Mouse (Mus musculus) liver (tissue): ENCODE measurements around the gene 9130019O22Rik.
"Not testable (repeated sequence)": the region's sequence is repeated elsewhere in the genome, so short reads cannot be mapped to it uniquely, and the experiment has no call there.

Source experiments
- DNase-seq: peaks from one replicate; pipeline ENCODE4 v3.0.0-alpha.2; 2020; ENCODE audit warnings: mixed read lengths

9130019O22Rik gene

GRCm38 (mm10) chr7:127375271-127376245 is 11.4 kb downstream of the 9130019O22Rik start, which contains the start of gene Zfp747:
Zfp747 (minus strand) TSS chr7:127376050.
- peak; percentile 93 for DNase-seq

DNA sequence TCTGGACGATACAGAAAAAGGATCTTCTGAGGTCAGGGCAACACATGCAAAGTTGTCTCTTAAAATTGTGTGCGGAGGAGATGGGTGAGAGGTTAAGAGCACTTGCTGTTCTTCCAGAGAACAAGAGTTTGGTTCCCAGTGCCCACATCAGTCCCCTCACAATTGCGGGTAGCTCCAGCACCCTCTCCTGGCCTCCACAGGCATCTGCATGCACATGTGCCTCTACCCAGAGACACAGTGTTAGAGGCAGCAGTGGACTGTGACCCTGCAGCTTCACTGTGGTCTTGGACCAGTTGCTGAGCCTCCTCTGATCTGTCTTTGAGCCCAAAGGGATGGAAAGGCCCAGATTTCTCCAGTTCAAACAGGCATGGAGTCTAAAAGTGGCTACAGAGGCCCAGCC is 15.1 kb downstream of the 9130019O22Rik start:
- DNase-seq: not testable (repeated sequence)

GRCm38 (mm10) chr7:127371213-127371612 is 15.8 kb downstream of the 9130019O22Rik start:
- no peak for DNase-seq

DNA sequence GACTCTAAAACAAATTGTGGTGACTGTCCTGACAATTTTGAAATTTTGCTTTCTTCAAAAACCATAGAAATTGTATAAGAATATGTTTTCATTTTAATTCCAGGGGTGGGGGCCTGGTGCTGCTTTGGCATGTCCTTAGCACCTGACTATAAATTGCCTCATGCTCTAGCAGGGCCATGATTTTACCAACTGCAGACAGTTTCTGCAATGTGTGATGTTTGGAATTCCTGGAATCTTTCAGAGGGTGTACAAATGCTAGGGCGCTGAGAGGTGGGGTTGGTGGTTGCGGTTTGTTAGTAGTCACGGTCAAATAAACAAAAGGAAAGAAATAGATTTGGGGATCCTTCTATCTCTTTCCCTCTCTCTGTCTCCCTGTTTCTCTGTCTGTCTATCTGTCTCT is 20.7 kb downstream of the 9130019O22Rik start:
- DNase-seq: no peak

DNA sequence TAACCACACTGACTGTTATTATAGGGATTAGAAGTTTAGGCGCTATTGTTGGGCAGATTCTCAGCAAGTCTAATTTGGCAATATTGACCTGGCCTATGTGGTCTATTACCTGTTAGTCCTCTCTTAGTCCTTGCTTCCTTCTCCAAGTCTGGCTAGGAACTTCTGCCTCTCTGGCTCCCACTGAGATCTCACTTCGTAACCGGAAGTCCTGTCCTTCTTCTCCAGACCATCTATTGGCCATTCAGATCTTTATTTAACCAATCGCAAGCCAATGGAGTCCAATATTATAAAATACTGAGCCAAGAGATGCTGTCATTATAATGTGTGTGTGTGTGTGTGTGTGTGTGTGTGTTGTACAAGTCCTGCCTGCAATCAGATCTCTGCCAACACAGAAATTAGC is 22.8 kb downstream of the 9130019O22Rik start:
- no peak for DNase-seq

DNA sequence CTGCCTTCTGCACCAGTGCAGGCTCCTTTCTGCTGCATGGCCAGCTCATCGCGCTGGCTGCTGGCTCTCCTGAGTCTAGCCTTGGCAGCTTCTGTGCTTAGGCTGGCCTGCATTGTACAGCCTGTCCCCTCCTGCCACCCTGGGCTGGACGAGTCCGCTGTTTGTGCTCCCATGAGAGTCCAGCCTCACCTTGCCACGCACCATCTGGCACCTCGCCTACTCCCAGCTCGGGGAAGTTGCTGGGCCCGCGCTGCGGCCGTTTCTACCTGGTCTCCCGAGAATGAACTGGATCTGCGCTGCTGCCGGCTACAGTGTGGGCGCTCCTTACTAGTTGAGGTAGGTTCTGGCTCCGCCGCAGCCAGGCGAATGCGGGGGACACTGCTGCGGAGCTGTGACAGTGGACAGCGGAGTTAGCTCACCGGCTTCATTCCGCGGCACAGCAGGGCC is 23.5 kb downstream of the 9130019O22Rik start:
- DNase-seq: peak; percentile 17

DNA sequence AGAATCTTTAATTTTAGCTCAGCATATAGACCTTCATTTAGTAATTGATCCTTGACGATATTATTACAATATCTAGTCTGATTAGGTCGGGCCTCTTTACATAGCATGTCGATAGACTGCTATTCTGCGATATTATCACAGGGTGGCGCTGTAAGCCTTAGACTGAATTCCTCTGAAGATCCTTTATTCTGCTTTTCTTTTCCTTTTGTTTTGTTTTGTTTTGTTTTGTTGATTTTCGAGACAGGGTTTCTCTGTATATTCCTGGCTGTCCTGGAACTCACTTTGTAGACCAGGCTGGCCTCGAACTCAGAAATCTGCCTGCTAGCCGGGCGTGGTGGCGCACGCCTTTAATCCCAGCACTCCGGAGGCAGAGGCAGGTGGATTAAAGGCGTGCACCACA is 24.5 kb downstream of the 9130019O22Rik start:
- DNase-seq: peak; percentile 17

- peak; percentile 14 for DNase-seq
These were observed 25.5 kb downstream of the 9130019O22Rik start for GRCm38 (mm10) chr7:127361449-127361848.

DNA sequence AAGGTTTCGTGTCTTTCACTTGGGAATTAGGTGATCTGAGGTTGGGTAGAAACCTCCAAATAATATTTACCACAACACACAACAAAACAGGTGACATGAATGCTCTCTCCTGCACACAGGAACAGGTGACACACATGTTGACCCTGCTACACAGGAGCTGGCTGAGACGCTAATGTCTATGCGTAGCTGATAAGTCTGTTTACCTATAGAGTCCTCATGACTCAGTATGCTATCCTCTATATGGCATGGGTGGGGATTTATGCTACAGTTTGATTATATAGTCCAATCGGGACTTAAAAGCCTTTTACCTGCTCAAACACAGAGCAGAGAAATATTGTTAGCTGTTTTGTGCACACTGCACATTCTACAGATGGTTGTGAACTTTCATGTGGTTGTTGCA is 26.7 kb downstream of the 9130019O22Rik start:
- no peak for DNase-seq

- DNase-seq: no peak
These were observed 28.5 kb downstream of the 9130019O22Rik start for GRCm38 (mm10) chr7:127358472-127358871.

DNA sequence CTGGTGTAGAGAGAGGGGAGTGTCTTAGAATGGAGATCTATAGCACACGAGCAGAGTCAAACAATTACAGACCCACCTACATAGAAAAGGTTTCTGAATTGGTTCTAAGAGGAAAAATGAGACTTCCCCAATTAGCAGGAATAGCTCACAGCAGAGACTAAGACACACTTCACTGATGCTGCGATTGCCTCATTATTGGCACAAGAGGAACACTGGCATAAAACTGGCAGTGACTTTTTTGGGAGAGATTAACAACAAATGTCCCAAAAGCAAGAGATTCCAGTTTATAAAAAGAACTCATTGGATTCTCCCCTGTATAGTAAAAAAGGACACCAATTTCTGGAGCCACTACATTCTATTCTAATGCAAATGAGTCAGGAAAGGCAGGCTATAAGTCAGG is 29.1 kb downstream of the 9130019O22Rik start:
- no peak for DNase-seq

DNA sequence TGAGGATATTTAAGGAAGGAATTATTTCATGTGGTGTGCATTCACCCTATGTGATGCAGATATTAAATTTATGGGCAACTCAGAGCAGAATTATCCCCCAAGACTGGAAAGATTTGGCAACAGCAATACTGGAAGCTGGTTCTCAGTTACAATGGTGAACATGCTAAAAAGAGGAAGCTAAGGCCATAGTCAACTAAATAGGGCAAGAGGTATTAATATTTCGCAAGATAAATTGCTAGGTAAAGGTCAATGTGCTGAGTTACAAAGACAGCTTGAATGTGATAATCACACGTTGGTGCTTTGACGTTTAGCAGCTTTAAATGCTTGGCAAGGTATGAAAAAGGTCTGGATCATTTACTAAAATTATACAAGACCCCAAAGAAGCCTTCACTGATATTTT is 31.2 kb downstream of the 9130019O22Rik start:
- no peak for DNase-seq

GRCm38 (mm10) chr7:127351230-127352004 is 35.5 kb downstream of the 9130019O22Rik start:
- DNase-seq: no peak

- DNase-seq: peak; percentile 46
These were observed 40.3 kb downstream of the 9130019O22Rik start for GRCm38 (mm10) chr7:127346676-127347075.

GRCm38 (mm10) chr7:127345512-127346325 is 41.2 kb downstream of the 9130019O22Rik start, which contains the start of gene Zfp768:
Zfp768 (minus strand) TSS chr7:127345589.
- DNase-seq: peak; percentile 94

GRCm38 (mm10) chr7:127345092-127345491 is 41.9 kb downstream of the 9130019O22Rik start:
- DNase-seq: no peak

- DNase-seq: no peak
These were observed 42.6 kb downstream of the 9130019O22Rik start for GRCm38 (mm10) chr7:127344371-127344770.

DNA sequence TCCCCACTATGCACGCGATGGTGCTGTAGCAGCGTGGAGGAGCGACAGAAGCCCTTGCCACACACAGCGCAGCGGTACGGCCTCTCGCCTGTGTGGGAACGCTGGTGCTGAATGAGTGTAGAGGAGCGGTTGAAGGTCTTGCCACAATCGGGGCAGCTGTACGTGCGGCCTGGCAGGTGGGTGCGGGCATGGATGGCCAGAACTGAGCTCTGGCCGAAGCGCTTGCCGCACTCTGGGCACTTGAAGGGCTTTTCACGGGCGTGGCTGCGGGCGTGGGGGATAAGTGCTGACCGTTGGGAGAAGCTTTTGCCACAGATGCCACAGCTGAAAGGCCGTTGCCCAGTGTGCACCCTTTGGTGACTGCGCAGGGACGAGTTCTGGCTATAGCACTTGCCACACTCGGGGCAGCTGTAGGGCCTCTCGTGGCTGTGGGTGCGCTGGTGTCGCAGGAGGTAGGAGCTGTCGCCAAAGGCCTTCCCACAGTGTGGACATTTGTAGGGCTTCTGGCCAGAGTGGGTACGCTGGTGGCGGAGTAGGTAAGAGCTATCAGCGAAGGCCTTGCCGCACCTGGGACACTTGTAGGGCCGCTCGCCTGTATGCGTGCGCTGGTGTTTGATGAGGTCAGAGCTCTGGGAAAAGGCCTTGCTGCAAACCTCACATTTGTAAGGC is 43.5 kb downstream of the 9130019O22Rik start:
- no peak for DNase-seq

DNA sequence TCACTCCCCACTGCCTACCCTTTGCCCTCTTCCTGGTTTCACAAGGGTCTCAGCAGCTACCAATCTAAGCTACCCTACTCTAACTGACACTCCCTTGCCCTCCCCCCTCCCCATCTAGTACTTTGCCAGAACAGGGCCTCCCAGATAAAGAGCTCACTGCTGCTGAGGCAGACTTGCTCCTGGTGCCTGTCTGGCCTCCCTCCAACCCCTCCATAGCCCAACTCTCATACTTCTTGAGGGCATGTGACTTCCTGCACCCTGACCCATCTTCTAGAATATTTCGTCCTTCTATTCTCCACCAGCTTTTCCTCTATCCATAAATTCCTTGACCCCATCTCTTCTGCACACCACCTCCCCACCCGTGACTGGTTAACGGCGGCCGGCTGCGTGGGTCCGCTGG is 44.1 kb downstream of the 9130019O22Rik start:
- no peak for DNase-seq

GRCm38 (mm10) chr7:127342332-127342731 is 44.6 kb downstream of the 9130019O22Rik start:
- DNase-seq: no peak

DNA sequence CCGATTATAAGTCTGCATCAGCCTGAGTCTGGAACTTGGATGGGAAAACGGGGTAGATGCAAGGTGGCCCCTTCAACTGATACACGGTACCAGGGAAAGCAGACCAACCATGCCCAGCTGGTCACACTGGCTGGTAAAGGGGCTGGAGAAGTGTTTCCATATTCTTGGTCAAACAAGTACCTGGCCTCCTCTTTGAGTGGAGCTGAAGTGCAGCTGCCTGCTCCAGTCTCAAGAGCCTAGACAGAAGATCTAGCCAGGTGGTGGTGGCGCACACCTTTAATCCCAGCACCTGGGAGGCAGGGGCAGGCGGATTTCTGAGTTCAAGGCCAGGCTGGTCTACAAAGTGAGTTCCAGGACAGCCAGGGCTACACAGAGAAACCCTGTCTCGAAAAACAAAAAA is 45.1 kb downstream of the 9130019O22Rik start:
- DNase-seq: not testable (repeated sequence)

DNA sequence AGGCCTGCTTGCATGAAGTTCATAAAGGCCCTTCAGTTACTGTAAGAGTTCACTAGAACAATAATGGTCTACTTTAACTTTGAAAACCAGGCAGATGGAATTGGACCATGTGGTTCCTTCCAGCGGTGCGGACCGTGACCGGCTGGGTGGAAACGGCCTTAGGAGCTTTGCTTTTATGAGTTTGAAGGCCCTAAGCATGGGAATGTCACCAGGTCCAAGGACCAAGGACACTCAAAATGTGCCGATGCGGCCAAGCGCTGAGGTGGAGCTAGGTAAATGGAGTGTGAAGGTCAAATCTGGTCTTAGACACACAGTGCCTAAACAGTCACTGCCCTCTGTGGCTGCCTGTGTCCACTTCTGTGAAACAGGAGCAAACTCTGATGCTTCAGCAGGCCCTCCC is 45.6 kb downstream of the 9130019O22Rik start:
- no peak for DNase-seq
